Mouse (Mus musculus) heart, adult 2 months (tissue): ENCODE measurements at regions not wholly inside any gene's neighbourhood (a gene's known extent, or its start where the extent isn't known, plus 50 kb on each side); places are given as distances from the start of the nearest gene placed in this dataset.

Experiments
- DNase-seq, 2 experiments: peaks; one replicate each; pipeline ENCODE4 v3.0.0; 2021
- H3K27ac ChIP-seq: fragments of 200-600 bp; 2 replicates; pipeline ENCODE4 v1.8.1; 2022
- H3K27me3 ChIP-seq: fragments of 200-500 bp; 2 replicates; pipeline ENCODE4 v1.6.1; 2012; ENCODE audit warnings: mild to moderate bottlenecking, low read length, inconsistent platforms, mixed read lengths; ENCODE audit not compliant: control insufficient read depth, insufficient read depth
- H3K36me3 ChIP-seq: fragments of 200-500 bp; 2 replicates; pipeline ENCODE4 v1.6.1; 2012; ENCODE audit warnings: low read length, inconsistent platforms; ENCODE audit not compliant: control insufficient read depth, insufficient read depth
- H3K4me1 ChIP-seq: fragments of 200-500 bp; 2 replicates; pipeline ENCODE4 v1.6.1; 2011; ENCODE audit warnings: low read length; ENCODE audit not compliant: control insufficient read depth, insufficient read depth
- H3K4me3 ChIP-seq: fragments of 200-600 bp; 2 replicates; pipeline ENCODE4 v1.8.1; 2022
- H3K79me2 ChIP-seq: fragments of 200-500 bp; replicated peaks from 2 replicates; pipeline ENCODE4 v1.6.1; 2012; ENCODE audit warnings: mild to moderate bottlenecking, inconsistent platforms, low read length, moderate library complexity, mixed read lengths; ENCODE audit not compliant: control insufficient read depth, insufficient read depth
- H3K9ac ChIP-seq: fragments of 200-500 bp; 2 replicates; pipeline ENCODE4 v1.6.1; 2012; ENCODE audit warnings: low read depth, mild to moderate bottlenecking, control low read depth, inconsistent platforms, low read length, mixed read lengths
- CTCF ChIP-seq: fragments of 200-600 bp; IDR thresholded peaks from 2 replicates; pipeline ENCODE4 v1.8.1; 2022; ENCODE audit warnings: antibody characterized with exemption, mild to moderate bottlenecking, moderate library complexity
- EP300 ChIP-seq: fragments of 200-500 bp; IDR thresholded peaks from 2 replicates; pipeline ENCODE4 v1.6.1; 2011; ENCODE audit warnings: low read depth, low read length, control low read depth; ENCODE audit not compliant: insufficient read depth
- POLR2A ChIP-seq: fragments of 200-500 bp; IDR thresholded peaks from 2 replicates; pipeline ENCODE4 v1.6.1; 2011; ENCODE audit warnings: mild to moderate bottlenecking, low read depth, low read length, control low read depth; ENCODE audit not compliant: insufficient read depth
- WGBS: fragments of 180-500 bp; shearing (Covaris S2); methylation state at CpG from one replicate; pipeline ENCODE4 v1.1.7; 2018; 5-methylcytosine and 5-hydroxymethylcytosine counted together
- intact Hi-C: fragments of 180-260 bp; cut with DNase I; formaldehyde crosslinking; loops from one replicate; pipeline ENCODE4 v1.15.1; 2025

DNA sequence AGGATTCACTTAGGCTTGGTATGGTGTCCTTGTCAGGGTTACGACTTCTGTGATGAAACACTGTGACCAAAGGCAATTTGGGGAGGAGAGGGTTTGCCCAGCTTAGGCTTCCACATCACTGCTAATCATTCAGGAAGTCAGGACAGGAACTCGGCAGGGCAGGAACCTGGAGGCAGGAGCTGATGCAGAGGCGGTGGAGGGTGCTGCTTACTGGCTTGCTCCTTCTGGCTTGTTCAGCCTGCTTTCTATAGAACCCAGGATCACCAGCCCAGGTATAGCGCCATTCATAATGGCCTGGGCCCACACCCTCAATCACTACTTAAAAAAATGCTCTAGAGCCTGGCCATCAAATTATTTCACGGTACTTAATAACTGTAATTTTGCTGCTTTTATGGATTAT is 89.6 kb upstream of the Zfp366 start:
- Histone ChIP-seq H3K27me3 (no peaks in the 10 kb centered on the region), H3K36me3 (no peaks in the 10 kb centered on the region), H3K27ac (no peak overlapping the region), H3K79me2 (no peaks in the 10 kb centered on the region), H3K4me3 (no peak overlapping the region), H3K4me1 (peaks cover 2% of the 10 kb centered on the region; the same call in 1 of the 2 replicates), H3K9ac (no peak overlapping the region)
- intact Hi-C loops, result loop anchor here (2.0 kb wide), 1 partner anchor 170 kb away; no protein-coding TSS in a partner anchor
- no peak for DNase-seq
- no peak for TF ChIP-seq POLR2A
- TF ChIP-seq CTCF, result no peak
- no peak for TF ChIP-seq EP300
- 86% methylated on average over 5 of the region's 5 CpGs for WGBS

GRCm38 (mm10) chr13:99094221-99094620 is 90.4 kb upstream of the Zfp366 start:
- TF ChIP-seq POLR2A (no peak), EP300 (no peak), CTCF (no peak)
- DNase-seq, result no peak
- Histone ChIP-seq H3K27me3 (no peaks in the 10 kb centered on the region), H3K79me2 (no peaks in the 10 kb centered on the region), H3K9ac (no peak overlapping the region), H3K4me1 (peaks cover 2% of the 10 kb centered on the region; the same call in 1 of the 2 replicates), H3K27ac (no peak overlapping the region), H3K36me3 (no peaks in the 10 kb centered on the region), H3K4me3 (no peak overlapping the region)
- 95% methylated on average over 5 of the region's 5 CpGs for WGBS
- intact Hi-C loops, result loop anchor here (2.0 kb wide), 1 partner anchor 169 kb away; no protein-coding TSS in a partner anchor

DNA sequence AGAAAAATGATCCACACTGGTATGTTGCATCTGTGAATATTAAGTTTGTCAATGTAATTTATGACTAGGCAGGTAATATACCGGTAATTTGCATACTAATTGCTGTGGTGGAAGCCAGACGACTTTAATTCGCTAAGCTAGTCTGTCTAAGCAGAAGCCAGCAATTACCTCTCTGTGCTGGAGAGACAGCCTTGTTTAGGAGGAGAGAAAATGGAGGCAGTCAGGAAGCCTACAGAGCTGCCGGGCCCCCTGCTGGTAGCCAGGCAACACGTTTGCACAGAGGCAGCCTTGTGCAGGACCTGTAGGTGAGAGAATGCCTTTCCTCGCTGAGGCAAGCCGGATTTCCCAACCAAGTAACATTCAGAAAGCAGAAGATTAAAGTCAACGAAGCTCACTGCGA is 91.4 kb upstream of the Zfp366 start:
- H3K9ac ChIP-seq, result no peak overlapping the region
- no peak overlapping the region for H3K27ac ChIP-seq
- no peaks in the 10 kb centered on the region for H3K27me3 ChIP-seq
- H3K4me3 ChIP-seq, result no peak overlapping the region
- TF ChIP-seq POLR2A (no peak), CTCF (peak; percentile 99), EP300 (peak; percentile 65; the same call in 1 of the 2 replicates)
- no peaks in the 10 kb centered on the region for H3K79me2 ChIP-seq
- no peaks in the 10 kb centered on the region for H3K36me3 ChIP-seq
- WGBS, result 18% methylated on average over 9 of the region's 9 CpGs
- peak; percentile 79 to 80 for DNase-seq
- intact Hi-C loops, result loop anchor here (1.0 to 2.0 kb wide), 2 partner anchors 28 to 225 kb away; no protein-coding TSS in a partner anchor
- H3K4me1 ChIP-seq, result peaks cover 3% of the 10 kb centered on the region

GRCm38 (mm10) chr13:99092279-99092930 is 92.2 kb upstream of the Zfp366 start:
- TF ChIP-seq CTCF (no peak), POLR2A (no peak), EP300 (no peak)
- Histone ChIP-seq H3K4me1 (peaks cover 5% of the 10 kb centered on the region), H3K36me3 (no peaks in the 10 kb centered on the region), H3K27me3 (no peaks in the 10 kb centered on the region), H3K79me2 (no peaks in the 10 kb centered on the region), H3K4me3 (no peak overlapping the region), H3K9ac (no peak overlapping the region), H3K27ac (peak overlapping the region; percentile 47)
- peak; percentile 47 to 57 for DNase-seq
- intact Hi-C loops, result loop anchor here (2.0 kb wide), 1 partner anchor 28 kb away; no protein-coding TSS in a partner anchor
- 50% methylated on average over 14 of the region's 14 CpGs for WGBS

DNA sequence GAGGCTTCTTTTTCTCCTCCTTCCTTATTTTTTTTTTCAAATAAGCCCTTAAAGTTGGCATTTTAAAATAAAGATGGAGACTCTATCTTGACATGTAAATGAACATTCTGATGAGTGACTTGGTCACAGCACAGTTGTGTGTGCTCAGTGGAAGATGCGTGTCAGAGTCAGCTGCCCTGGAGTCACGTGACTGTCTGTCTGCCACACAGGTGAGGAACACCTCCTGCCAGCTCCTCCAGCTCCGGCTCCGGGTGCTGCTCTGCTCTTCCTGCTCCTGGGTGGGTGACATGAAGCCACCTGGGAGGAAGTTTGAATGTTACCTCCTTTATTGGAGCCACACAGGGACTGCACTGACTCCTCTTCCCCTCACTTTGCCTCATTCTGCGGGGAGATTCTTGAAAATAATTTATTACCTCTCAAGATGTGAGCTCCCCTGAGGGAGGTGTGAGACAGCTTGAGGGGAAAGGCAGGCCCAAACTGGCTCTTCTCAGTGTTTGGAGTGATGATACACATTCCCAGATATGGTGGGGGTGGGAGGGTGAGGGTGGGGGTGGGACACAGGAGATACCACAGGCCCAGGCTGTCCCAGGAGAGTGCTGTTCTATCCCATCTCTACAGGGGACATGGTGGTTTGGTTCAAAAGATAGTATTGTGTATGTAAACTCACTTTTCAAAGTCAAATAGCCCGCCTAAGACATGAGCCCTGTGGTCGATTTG is 92.9 kb upstream of the Zfp366 start:
- no peak for DNase-seq
- Histone ChIP-seq H3K79me2 (no peaks in the 10 kb centered on the region), H3K27ac (peak overlapping the region; percentile 47), H3K27me3 (no peaks in the 10 kb centered on the region), H3K36me3 (no peaks in the 10 kb centered on the region), H3K4me1 (peaks cover 5% of the 10 kb centered on the region), H3K9ac (no peak overlapping the region), H3K4me3 (no peak overlapping the region)
- TF ChIP-seq CTCF, result no peak
- TF ChIP-seq EP300, result no peak
- no peak for TF ChIP-seq POLR2A
- WGBS, result 75% methylated on average over 7 of the region's 7 CpGs
- intact Hi-C loops, result loop anchor here (2.0 kb wide), 1 partner anchor 29 kb away; no protein-coding TSS in a partner anchor

- 93% methylated on average over 3 of the region's 3 CpGs for WGBS
- no peak for TF ChIP-seq POLR2A
- no peak for TF ChIP-seq CTCF
- TF ChIP-seq EP300, result no peak
Measured at GRCm38 (mm10) chr13:99090361-99090760, 94.3 kb upstream of the Zfp366 start.

More at GRCm38 (mm10) chr13:99090361-99090760, 94.3 kb upstream of the Zfp366 start:
- H3K27ac ChIP-seq, result no peak overlapping the region
- intact Hi-C loops, result no loop called here
- H3K4me1 ChIP-seq, result peaks cover 6% of the 10 kb centered on the region
- no peak overlapping the region for H3K9ac ChIP-seq
- no peak overlapping the region for H3K4me3 ChIP-seq
- H3K36me3 ChIP-seq, result no peaks in the 10 kb centered on the region
- no peak for DNase-seq
- H3K27me3 ChIP-seq, result no peaks in the 10 kb centered on the region
- H3K79me2 ChIP-seq, result no peaks in the 10 kb centered on the region
